In genomic region chr11:74946348-74946747, GRCm38 (mm10) we compare ENCODE assay signal across 9 mouse cellular contexts. TPM values are rescaled to one million over a fixed set of nuclear protein-coding genes. Genes with fewer than 3 reads are reported as not detected.
DNase-seq lines count a peak whose midpoint lies in the region; ATAC-seq and TF ChIP-seq lines count a peak whose summit lies in the region.
"Had no signal": no experiment of that assay in that cellular context is flagged by ENCODE, and none has a peak within 500 bp of the region (broad histone marks: within the 10 kb centered on the region; RNA-seq: fewer than 3 reads in every experiment).

No protein-coding gene starts in this region.

- TF ChIP-seq POLR2A in heart, adult 2 months (IDR thresholded peaks at IDR 0.05; ENCODE audit: insufficient read depth, low read depth, low read length): no peak

- H3K9me3 ChIP-seq in heart, embryonic 10.5 days: no peaks in the 10 kb centered on the region
- no peaks in the 10 kb centered on the region for H3K9me3 ChIP-seq in midbrain, postnatal 0 days (ENCODE audit: low read length)
- no peaks in the 10 kb centered on the region for H3K9me3 ChIP-seq in midbrain, embryonic 11.5 days (ENCODE audit: control insufficient read depth, low read length)
- H3K9me3 ChIP-seq: neural tube, embryonic 13.5 days had no signal

- H3K36me3 ChIP-seq in heart, adult 2 months (ENCODE audit: control insufficient read depth, insufficient read depth, low read length): no peaks in the 10 kb centered on the region
- H3K36me3 ChIP-seq in heart, embryonic 10.5 days: peaks cover 42% of the 10 kb centered on the region
- peaks cover 13% of the 10 kb centered on the region for H3K36me3 ChIP-seq in midbrain, postnatal 0 days (ENCODE audit: insufficient read depth, low read length)
- peaks cover 7% of the 10 kb centered on the region; the same call in 1 of the 2 replicates for H3K36me3 ChIP-seq in midbrain, embryonic 11.5 days (ENCODE audit: control insufficient read depth, insufficient read depth, low read length)

- H3K79me2 ChIP-seq in heart, adult 2 months (replicated peaks; ENCODE audit: control insufficient read depth, insufficient read depth, low read length): no peaks in the 10 kb centered on the region

- no peak overlapping the region for H3K4me3 ChIP-seq in heart, adult 2 months
- no peak overlapping the region for H3K4me3 ChIP-seq in heart, embryonic 10.5 days
- H3K4me3 ChIP-seq in midbrain, postnatal 0 days (ENCODE audit: low read depth, low read length): no peak overlapping the region
- no peak overlapping the region for H3K4me3 ChIP-seq in midbrain, embryonic 11.5 days (ENCODE audit: low read depth, low read length)
- H3K4me3 ChIP-seq: neural tube, embryonic 13.5 days had no signal

- no peak overlapping the region for H3K9ac ChIP-seq in heart, adult 2 months (ENCODE audit: low read depth, low read length)
- H3K9ac ChIP-seq in midbrain, postnatal 0 days (replicated peaks; ENCODE audit: low read length, poor library complexity, severe bottlenecking): no peak overlapping the region
- H3K9ac ChIP-seq in midbrain, embryonic 11.5 days (ENCODE audit: low read length): no peak overlapping the region
- H3K9ac ChIP-seq: neural tube, embryonic 13.5 days had no signal

- H3K4me1 ChIP-seq in heart, adult 2 months (ENCODE audit: control insufficient read depth, insufficient read depth, low read length): no peaks in the 10 kb centered on the region
- no peaks in the 10 kb centered on the region for H3K4me1 ChIP-seq in heart, embryonic 10.5 days
- no peaks in the 10 kb centered on the region for H3K4me1 ChIP-seq in midbrain, postnatal 0 days (ENCODE audit: insufficient read depth, low read length)
- no peaks in the 10 kb centered on the region for H3K4me1 ChIP-seq in midbrain, embryonic 11.5 days (ENCODE audit: control insufficient read depth, insufficient read depth, low read length)
- H3K4me1 ChIP-seq: neural tube, embryonic 13.5 days had no signal

- ATAC-seq in midbrain, postnatal 0 days (ENCODE audit: low FRiP score): no peak
- ATAC-seq in midbrain, embryonic 11.5 days (ENCODE audit: low FRiP score): no peak
- peak; percentile 58; the same call in 1 of the 2 replicates for ATAC-seq in common myeloid progenitor, adult 5-6 weeks (replicated peaks; ENCODE audit: low read depth, poor library complexity, severe bottlenecking)

- no peak for TF ChIP-seq EP300 in heart, adult 2 months (IDR thresholded peaks at IDR 0.05; ENCODE audit: insufficient read depth, low read depth, low read length)

- intact Hi-C loops in heart, adult 2 months (cut with DNase I): loop anchor here (1.0 to 5.0 kb wide), 3 partner anchors 36 to 344 kb away; no protein-coding TSS in a partner anchor

- no peak overlapping the region for H3K27ac ChIP-seq in heart, adult 2 months
- H3K27ac ChIP-seq in heart, embryonic 10.5 days: no peak overlapping the region
- no peak overlapping the region for H3K27ac ChIP-seq in midbrain, postnatal 0 days (ENCODE audit: low read depth, low read length)
- H3K27ac ChIP-seq in midbrain, embryonic 11.5 days (ENCODE audit: low read depth, low read length): no peak overlapping the region
- H3K27ac ChIP-seq: neural tube, embryonic 13.5 days had no signal

- no peak for DNase-seq in heart, adult 2 months
- no peak for DNase-seq in heart, embryonic 10.5 days (ENCODE audit: low spot score)
- peak; percentile 73 for DNase-seq in midbrain, postnatal 0 days (ENCODE audit: low spot score)
- no peak for DNase-seq in midbrain, embryonic 11.5 days (ENCODE audit: low spot score, missing footprints)
- peak; percentile 44 for DNase-seq in mesoderm, embryonic 11.5 days (ENCODE audit: low read depth, low spot score)
- DNase-seq in gastrocnemius, adult 8-10 months (ENCODE audit: low spot score in 2 of 2): no peak
- no peak for DNase-seq in adrenal gland, adult 18-20 months (ENCODE audit: low spot score in 2 of 2)

- H3K27me3 ChIP-seq in heart, adult 2 months (ENCODE audit: control insufficient read depth, insufficient read depth, low read length): no peaks in the 10 kb centered on the region
- no peaks in the 10 kb centered on the region for H3K27me3 ChIP-seq in heart, embryonic 10.5 days (ENCODE audit: insufficient read depth, poor library complexity, severe bottlenecking)
- H3K27me3 ChIP-seq in midbrain, postnatal 0 days (ENCODE audit: insufficient read depth, low read length): no peaks in the 10 kb centered on the region
- H3K27me3 ChIP-seq in midbrain, embryonic 11.5 days (ENCODE audit: control insufficient read depth, insufficient read depth, low read length): no peaks in the 10 kb centered on the region
- H3K27me3 ChIP-seq: neural tube, embryonic 13.5 days had no signal

- WGBS in heart, adult 2 months: 73% methylated on average over 3 of the region's 3 CpGs
- 77% methylated on average over 3 of the region's 3 CpGs for WGBS in heart, embryonic 10.5 days
- 86% methylated on average over 3 of the region's 3 CpGs for WGBS in midbrain, postnatal 0 days
- WGBS in midbrain, embryonic 11.5 days: 86% methylated on average over 3 of the region's 3 CpGs

- H3K4me2 ChIP-seq in midbrain, postnatal 0 days (ENCODE audit: low read depth, low read length, poor library complexity, severe bottlenecking): no peak overlapping the region
- H3K4me2 ChIP-seq in midbrain, embryonic 11.5 days: no peak overlapping the region
- H3K4me2 ChIP-seq: neural tube, embryonic 13.5 days had no signal

- TF ChIP-seq CTCF in heart, adult 2 months (IDR thresholded peaks at IDR 0.05): peak; percentile 87
- peak; percentile 88 for TF ChIP-seq CTCF in midbrain, postnatal 0 days (IDR thresholded peaks at IDR 0.05)

RNA-seq across cellular contexts. Expression of gene Srr, which starts 20.6 kb away (rescaled TPM):
- total RNA-seq in heart, adult 2 months (2021): 10 to 100 TPM; 24.1 to 31.7 TPM
- 12.6 and 25.1 TPM in 2 replicates for polyA plus RNA-seq in heart, adult 2 months (2012; rRNA removed)
- polyA plus RNA-seq in heart, embryonic 10.5 days (2016; fragmentation: Nextera tagmentation; extraction: Ambion mirVana): 16.9 and 17.0 TPM in 2 replicates
- 40.5 and 43.1 TPM in 2 replicates for total RNA-seq in midbrain, postnatal 0 days (2014; rRNA removed)
- polyA plus RNA-seq in midbrain, postnatal 0 days (2015; fragmentation: Nextera tagmentation; extraction: Ambion mirVana): 35.6 and 37.6 TPM in 2 replicates
- 25.9 and 29.7 TPM in 2 replicates for polyA plus RNA-seq in midbrain, embryonic 11.5 days (2014; fragmentation: Nextera tagmentation; extraction: Ambion mirVana)
- total RNA-seq in common myeloid progenitor, adult 5-6 weeks (2017): 10.3 and 10.4 TPM in 2 replicates
- total RNA-seq in gastrocnemius, adult 8-10 months (2022): 10 to 100 TPM; 15.8 to 19.1 (median 17.0) TPM
- 10 to 100 TPM; 44.8 to 51.3 TPM for total RNA-seq in adrenal gland, adult 18-20 months (2021)

RNA-seq across cellular contexts. Expression of gene Smg6, which starts 20.7 kb away (rescaled TPM):
- total RNA-seq in heart, adult 2 months (2021): 10 to 100 TPM; 17.8 to 19.5 TPM
- 18.1 and 26.5 TPM in 2 replicates for polyA plus RNA-seq in heart, adult 2 months (2012; rRNA removed)
- 11.8 and 14.0 TPM in 2 replicates for polyA plus RNA-seq in heart, embryonic 10.5 days (2016; fragmentation: Nextera tagmentation; extraction: Ambion mirVana)
- 26.6 and 27.7 TPM in 2 replicates for total RNA-seq in midbrain, postnatal 0 days (2014; rRNA removed)
- 10.0 and 11.9 TPM in 2 replicates for polyA plus RNA-seq in midbrain, postnatal 0 days (2015; fragmentation: Nextera tagmentation; extraction: Ambion mirVana)
- 16.0 and 17.9 TPM in 2 replicates for polyA plus RNA-seq in midbrain, embryonic 11.5 days (2014; fragmentation: Nextera tagmentation; extraction: Ambion mirVana)
- total RNA-seq in common myeloid progenitor, adult 5-6 weeks (2017): 46.7 and 63.4 TPM in 2 replicates
- 10 to 100 TPM; 10.3 to 13.0 (median 11.7) TPM for total RNA-seq in gastrocnemius, adult 8-10 months (2022)
- total RNA-seq in adrenal gland, adult 18-20 months (2021): 10 to 100 TPM; 17.9 to 21.4 TPM

RNA-seq across cellular contexts. Expression of gene Tsr1, which starts 48.5 kb away (rescaled TPM):
- 10 to 100 TPM; 17.7 to 18.5 TPM for total RNA-seq in heart, adult 2 months (2021)
- polyA plus RNA-seq in heart, adult 2 months (2012; rRNA removed): 7.3 and 8.8 TPM in 2 replicates
- 41.0 and 52.7 TPM in 2 replicates for polyA plus RNA-seq in heart, embryonic 10.5 days (2016; fragmentation: Nextera tagmentation; extraction: Ambion mirVana)
- total RNA-seq in midbrain, postnatal 0 days (2014; rRNA removed): 23.6 and 28.6 TPM in 2 replicates
- 21.2 and 22.9 TPM in 2 replicates for polyA plus RNA-seq in midbrain, postnatal 0 days (2015; fragmentation: Nextera tagmentation; extraction: Ambion mirVana)
- 48.9 and 51.3 TPM in 2 replicates for polyA plus RNA-seq in midbrain, embryonic 11.5 days (2014; fragmentation: Nextera tagmentation; extraction: Ambion mirVana)
- total RNA-seq in common myeloid progenitor, adult 5-6 weeks (2017): 92.1 and 102 TPM in 2 replicates
- total RNA-seq in gastrocnemius, adult 8-10 months (2022): 10 to 100 TPM; 26.3 to 39.2 (median 28.2) TPM
- total RNA-seq in adrenal gland, adult 18-20 months (2021): 10 to 100 TPM; 46.8 to 57.1 TPM

RNA-seq across cellular contexts. Expression of gene Sgsm2, which starts 49.5 kb away (rescaled TPM):
- total RNA-seq in heart, adult 2 months (2021): 1 to 10 TPM; 5.1 to 5.3 TPM
- 8.3 and 10.2 TPM in 2 replicates for polyA plus RNA-seq in heart, adult 2 months (2012; rRNA removed)
- polyA plus RNA-seq in heart, embryonic 10.5 days (2016; fragmentation: Nextera tagmentation; extraction: Ambion mirVana): 5.5 and 5.8 TPM in 2 replicates
- 49.1 and 62.8 TPM in 2 replicates for total RNA-seq in midbrain, postnatal 0 days (2014; rRNA removed)
- polyA plus RNA-seq in midbrain, postnatal 0 days (2015; fragmentation: Nextera tagmentation; extraction: Ambion mirVana): 28.1 and 28.8 TPM in 2 replicates
- polyA plus RNA-seq in midbrain, embryonic 11.5 days (2014; fragmentation: Nextera tagmentation; extraction: Ambion mirVana): 5.8 and 6.8 TPM in 2 replicates
- 4.2 and 8.2 TPM in 2 replicates for total RNA-seq in common myeloid progenitor, adult 5-6 weeks (2017)
- 1 to 10 TPM; 1.3 to 2.0 (median 1.7) TPM for total RNA-seq in gastrocnemius, adult 8-10 months (2022)
- total RNA-seq in adrenal gland, adult 18-20 months (2021): 10 to 100 TPM; 15.9 to 27.5 TPM

Comparison
In these comparisons a context has a peak if more than half of its experiments do, and no peak if none do; other contexts are left out.
1. DNase-seq: peak in midbrain, postnatal 0 days (single experiment) and mesoderm, embryonic 11.5 days (single experiment); none in heart, adult 2 months (0 of 2), heart, embryonic 10.5 days (single experiment), midbrain, embryonic 11.5 days (single experiment), gastrocnemius, adult 8-10 months (0 of 2) and adrenal gland, adult 18-20 months (0 of 2).